Mouse (Mus musculus): Measurements from ENCODE around the gene Tomm70a.
"Not testable (repeated sequence)": the region's sequence is repeated elsewhere in the genome, so short reads cannot be mapped to it uniquely, and the experiment has no call there.

The Tomm70a gene

DNA sequence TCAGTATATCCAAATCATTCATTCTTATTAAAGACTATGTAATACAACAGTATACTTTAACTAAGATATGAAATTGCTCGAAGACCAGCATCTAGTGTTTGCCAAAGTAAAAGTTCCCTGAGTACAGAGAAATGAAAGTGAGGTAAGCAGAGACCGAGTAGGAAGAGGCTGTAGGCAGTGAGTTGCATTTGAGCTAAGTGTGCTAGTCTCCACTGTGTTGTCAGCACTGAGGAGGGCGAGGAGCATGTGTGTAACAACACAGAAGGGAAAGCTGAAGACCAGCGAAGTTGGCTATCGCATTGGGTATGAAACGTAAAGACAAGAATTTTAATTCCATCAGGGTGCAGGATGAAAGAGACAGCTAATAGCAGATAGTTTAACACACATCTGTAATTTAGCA lies 12.1 kb downstream of the Tomm70a start:
- DNase-seq (ENCODE audit: extremely low read depth, insufficient read length, low spot score) = no peak

DNA sequence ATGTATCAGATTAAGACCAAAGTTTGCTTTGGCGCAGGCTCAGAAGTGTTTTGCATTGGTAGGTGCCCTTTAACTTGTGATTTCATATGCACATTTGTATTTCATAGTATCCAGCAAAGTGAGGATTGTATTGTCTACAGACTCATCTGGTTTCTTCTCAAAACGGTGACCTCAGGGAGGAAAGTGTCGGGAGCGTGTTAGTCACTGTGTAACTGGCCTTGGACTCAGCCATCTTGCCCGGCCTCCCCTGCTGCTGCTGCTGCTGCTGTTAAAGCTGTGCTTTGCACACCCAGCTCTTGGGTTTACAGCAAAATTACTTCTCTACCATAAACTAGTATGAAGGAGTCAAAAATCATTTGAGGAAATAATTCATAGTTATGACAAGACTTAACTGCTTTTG lies 23.2 kb downstream of the Tomm70a start:
- no peak for DNase-seq (ENCODE audit: extremely low read depth, insufficient read length, low spot score)

DNA sequence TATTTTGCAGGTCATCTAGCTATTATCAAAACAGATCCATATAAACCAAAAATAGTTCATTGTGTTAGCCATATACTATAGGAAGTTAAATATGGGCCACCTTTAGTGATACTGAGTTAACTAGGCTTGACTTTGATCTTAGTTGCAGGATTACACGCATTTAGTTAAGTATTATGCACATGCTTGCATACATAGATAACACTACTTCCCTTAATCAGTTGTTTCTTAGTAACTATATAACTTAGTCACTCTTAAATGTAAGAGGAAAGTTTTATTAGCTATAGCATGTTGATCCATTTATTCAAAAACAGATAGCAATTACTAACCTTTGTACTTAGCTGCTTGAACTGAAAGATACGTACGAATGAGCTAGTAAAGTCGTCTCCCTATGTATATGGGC lies 29.9 kb downstream of the Tomm70a start:
- no peak for DNase-seq (ENCODE audit: extremely low read depth, insufficient read length, low spot score)

DNA sequence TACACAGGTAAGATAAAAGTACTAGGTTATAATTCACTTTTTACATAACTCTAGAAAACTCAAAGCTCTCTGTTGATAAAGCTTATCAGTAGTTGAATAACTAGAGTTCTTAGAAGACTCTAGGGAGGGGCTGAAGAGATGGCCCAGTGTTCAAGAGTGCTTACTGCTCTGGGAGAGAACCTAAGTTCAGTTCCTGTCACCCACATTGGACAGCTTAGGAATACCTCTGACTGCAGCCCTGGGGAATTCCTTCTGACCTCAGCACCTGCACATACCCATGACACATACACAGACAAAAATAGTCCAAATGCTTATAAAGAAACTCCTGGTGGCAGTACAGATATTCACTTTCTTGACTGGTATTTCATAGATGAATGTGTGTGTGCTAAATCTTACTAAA lies 34.4 kb downstream of the Tomm70a start:
- DNase-seq (ENCODE audit: extremely low read depth, insufficient read length, low spot score) = no peak

DNA sequence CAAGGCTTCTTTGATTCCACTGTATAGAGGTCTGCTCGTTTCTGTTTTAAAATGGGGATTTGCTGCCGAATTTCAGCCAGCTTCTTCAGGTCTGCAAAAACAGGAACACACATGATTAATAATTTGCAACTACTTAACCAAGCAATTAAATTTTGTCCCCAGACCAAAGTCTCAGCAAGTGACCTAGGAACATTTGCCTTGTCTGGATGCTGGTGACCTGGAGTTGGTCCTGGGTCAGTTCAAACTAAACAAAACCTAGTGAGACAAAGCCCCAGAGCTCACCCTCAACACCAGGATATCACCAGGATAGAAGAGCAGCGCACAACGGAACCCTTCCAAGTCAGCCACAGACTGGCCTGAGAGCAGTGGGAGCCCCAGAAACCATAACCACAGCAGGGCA lies 35.6 kb downstream of the Tomm70a start:
- no peak for DNase-seq (ENCODE audit: extremely low read depth, insufficient read length, low spot score)

DNA sequence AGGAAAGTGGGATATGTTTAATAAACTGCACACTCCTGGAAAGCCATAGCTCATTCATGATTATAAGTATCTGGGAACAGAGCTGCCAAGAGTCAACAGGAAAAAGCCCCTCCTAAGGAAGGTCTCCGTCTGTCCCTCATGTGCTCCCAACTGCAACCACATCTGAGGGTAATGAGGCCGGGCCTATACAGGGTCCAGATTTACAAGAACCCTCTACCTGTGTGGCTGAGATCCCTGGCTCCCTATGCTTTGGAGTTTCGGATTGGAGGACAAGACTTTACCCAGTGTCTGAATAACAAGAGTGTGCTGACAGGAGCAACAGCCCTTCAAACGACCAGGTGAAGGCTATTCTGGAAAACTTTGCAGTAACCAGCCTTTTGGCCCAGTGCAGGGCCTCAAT lies 36.2 kb downstream of the Tomm70a start:
- DNase-seq (ENCODE audit: extremely low read depth, insufficient read length, low spot score) = no peak

DNA sequence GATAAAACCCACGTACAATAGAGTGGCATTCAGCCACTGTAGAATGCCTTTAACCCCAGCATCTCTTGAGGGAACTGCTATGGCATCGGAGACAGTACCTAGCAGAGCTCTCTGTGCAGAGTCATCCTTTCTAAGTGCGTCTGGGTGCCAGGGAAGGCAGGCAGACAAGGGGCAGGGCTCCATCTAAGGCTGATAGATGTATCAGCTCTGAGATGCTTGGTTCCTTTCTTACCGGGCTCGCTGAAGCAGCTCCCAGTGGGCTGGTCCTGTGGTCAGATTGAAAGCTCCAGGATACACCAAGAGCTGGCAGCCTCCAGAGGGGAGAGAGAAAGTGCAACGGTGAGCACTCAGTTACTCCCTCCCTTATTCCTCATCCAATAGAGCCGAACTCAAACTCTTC lies 38.3 kb downstream of the Tomm70a start:
- no peak for DNase-seq (ENCODE audit: extremely low read depth, insufficient read length, low spot score)

DNA sequence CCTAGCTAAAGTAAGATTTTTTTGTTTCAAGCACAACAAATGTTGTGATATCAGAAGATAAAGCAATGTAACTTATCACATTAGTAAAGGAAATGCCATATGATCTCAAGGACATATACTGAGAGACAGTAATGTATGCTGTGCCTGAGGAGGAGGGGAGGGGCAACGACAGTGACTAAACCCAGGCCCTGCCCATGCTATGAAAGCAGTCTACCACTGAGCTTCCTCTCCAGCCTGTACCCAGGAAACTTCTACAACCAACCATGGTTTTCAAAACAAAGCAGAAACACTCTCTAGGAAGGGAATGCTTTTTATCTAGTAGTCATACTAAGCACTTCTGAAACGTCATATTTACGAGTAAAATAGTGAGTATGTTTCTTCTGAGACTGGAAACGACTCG lies 41.3 kb downstream of the Tomm70a start:
- DNase-seq (ENCODE audit: extremely low read depth, insufficient read length, low spot score) = no peak

DNA sequence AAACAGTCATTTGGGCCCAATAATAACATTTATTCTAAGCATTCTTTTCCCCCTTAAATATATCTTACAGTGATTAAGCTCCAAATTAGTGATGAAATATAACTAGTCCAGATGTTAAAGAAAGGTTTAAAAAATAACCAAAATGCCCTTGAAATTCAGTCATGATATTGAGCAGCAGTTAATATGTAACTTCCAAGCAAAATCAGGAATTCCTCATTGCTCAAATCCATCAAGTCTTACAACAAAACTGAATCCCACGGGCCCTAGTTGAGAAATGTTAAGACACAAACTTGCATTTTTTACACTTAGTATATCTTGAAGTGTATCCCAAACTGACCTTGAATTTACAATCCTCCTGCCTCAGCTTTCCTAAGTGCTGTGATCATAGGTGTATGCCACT lies 42.2 kb downstream of the Tomm70a start:
- DNase-seq (ENCODE audit: extremely low read depth, insufficient read length, low spot score) = no peak

DNA sequence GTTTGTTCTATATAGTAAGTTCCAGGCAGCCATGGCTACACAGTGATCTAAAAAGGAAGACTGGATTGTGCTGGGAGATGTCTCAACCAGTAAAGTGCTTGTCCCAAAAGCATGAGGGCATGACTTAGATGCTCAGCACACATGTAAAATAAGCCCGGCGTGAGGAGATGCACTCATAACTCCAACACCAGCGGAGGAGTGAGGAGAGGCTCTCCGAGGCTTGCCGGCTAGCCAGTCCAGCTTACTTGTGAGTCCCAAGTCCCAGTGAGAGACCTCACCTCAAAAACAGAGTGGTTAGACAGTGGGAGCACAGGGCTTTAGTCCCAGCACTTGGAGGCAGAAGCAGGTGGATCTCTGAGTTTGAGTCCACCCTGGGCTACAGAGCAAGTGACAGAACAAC lies 43.7 kb downstream of the Tomm70a start:
- no peak for DNase-seq (ENCODE audit: extremely low read depth, insufficient read length, low spot score)

DNA sequence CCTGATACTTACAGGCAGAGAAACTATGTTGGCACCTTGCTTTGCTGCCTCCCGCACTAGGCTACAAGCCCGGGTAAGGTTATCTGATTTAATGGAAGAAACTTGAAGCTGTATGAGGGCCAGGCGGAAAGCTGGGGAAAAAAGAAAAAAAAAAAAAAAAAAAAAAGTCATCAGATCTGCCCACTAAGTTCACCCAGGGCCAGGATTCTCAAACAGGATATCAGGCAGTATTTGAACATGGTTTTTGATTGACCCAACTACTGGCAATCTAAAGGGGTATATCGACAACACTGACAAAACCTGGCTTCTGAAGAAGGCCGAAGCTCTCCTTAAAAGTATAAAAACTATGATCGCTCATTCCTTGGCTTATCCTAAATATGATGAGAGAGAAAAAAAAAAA lies 44.6 kb downstream of the Tomm70a start:
- no peak for DNase-seq (ENCODE audit: extremely low read depth, insufficient read length, low spot score)

DNA sequence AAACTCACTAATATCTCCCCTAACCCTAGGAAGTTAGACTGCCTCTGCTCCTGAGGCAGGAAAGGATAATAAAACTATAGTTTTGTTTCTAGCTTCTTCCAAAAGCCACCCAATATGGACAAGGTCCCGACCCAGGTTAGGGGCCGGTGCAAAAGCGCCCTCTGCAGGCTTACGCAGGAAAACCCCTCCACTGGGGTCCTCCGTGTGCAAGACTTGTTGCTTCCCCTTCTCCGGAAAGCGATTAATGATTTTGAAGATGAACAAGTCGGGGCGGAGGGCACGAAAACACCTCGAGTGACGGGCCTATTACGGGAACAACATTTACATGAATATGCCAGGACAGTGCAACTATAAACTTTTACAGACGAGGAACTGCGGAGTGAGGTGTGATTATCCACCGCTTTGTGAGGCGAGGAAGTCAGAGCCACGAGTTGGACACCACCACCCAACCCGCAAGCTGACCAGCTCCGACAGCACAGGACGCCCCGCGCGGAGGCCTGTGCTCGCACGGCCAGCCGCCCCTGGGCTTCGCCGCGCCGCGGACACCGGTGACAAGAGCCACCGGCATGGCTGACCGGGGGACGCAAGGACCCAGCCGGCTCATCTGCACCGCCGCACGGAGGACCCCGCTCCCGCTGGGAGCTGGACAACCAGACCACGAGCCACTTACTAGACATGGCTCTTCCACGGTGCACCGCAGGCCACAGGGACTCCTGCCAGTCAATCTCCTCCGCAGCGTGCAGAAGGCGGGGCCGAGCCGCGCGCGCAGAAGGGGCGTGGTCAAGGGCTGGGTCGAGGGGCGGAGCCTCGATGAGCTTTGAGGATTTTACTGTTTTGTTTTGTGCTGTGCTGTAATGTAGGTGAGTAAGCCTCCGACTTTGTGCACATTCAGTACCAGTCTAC lies 45.4 kb downstream of the Tomm70a start, which contains the start of gene Nit2:
Nit2 (minus strand) TSS at position 731 of the 903 bp plus-strand sequence.
- DNase-seq (ENCODE audit: extremely low read depth, insufficient read length, low spot score) = peak; percentile 96

DNA sequence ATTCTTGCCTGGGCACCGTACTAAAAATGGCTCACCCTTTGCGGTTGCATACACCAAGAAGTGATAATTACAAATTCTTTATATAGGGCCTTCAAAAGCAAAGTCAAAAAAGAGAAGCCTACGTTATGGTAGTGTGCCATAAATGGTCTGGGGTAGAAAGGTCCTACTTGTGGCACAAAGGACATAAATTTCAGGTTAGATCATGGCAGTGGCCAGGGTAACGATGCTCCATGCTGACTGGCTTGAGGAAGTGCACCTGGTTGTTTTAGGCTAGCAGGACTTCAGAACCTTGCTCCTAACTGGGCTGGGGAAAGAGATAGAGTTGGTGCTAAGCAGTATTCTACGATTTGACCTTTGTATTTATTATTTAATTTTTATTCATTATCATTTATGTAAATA lies 46.0 kb downstream of the Tomm70a start:
- DNase-seq (ENCODE audit: extremely low read depth, insufficient read length, low spot score) = no peak

DNA sequence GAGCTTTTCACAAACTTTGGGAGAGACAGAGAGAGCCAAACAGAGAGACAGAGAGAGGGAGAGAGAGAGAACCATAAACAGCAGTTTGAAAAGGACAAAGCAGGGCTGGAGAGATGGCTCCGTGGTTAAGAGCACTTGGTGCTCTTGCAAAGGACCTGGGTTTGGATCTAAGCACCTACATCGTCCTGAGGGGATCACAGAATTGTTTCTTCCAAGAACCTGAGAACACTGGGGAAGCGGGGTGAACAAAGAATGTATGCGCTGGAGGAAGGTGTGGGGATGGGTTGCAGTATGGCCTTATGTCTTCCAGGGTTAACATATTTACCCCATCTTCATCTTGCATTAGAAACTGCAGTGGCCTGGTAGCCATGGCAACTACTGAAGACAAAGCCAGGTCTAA lies 46.7 kb downstream of the Tomm70a start:
- DNase-seq (ENCODE audit: extremely low read depth, insufficient read length, low spot score) = no peak

DNA sequence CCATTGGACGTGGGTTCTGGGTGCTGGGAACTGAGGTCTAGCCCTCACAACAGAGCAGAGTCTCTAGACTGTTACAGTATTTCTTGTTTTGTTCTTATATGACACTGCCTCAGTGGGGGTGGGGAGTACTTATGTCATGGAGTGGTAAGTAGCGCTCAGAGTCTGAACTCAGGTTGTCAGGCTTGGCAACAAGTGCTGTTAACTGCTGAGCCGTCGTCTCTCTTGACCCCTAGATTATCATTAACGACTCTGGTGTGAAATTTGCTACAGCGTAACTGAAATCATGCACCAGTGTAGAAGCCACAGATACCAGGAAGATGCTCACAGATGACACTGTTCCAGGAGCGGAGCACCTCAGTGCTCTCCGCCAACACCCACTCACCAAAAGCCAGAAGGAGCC lies 49.7 kb downstream of the Tomm70a start:
- DNase-seq (ENCODE audit: extremely low read depth, insufficient read length, low spot score) = no peak

DNA sequence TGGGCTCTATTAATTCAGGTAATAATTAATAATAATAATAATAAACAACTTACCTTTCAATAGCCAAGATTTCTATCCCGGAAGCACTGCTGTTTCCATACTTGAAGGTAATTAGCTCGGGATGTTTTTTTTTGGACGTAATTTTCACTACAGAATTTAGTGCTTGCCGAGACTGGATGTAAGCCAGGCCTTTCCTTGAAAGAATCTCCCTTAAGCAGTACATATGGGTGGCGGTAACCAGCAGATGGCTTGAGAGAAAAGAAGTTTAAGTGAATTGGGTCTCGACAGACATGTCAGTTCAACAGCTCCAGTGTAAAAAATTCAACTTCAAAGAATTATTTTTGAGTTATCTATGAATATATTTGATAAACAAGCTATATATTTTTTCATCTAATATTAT lies 50.1 kb downstream of the Tomm70a start:
- DNase-seq (ENCODE audit: extremely low read depth, insufficient read length, low spot score) = no peak

DNA sequence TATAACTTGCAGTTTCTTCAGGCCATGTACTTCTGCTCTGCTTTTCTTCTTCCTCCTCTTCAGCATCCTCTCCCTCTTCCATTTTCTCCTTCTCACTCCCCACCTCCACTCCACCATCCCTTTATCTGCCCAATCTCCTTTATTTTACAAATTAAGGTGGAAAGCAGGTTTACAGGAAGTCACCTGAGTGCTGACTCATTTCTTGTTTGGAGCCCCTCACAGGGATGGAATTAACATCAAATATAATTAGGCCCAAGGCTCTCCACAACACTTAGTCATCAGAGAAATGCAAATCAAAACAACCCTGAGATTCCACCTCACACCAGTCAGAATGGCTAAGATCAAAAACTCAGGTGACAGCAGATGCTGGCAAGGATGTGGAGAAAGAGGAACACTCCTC lies 53.0 kb downstream of the Tomm70a start:
- not testable (repeated sequence) for DNase-seq (ENCODE audit: extremely low read depth, insufficient read length, low spot score)

DNA sequence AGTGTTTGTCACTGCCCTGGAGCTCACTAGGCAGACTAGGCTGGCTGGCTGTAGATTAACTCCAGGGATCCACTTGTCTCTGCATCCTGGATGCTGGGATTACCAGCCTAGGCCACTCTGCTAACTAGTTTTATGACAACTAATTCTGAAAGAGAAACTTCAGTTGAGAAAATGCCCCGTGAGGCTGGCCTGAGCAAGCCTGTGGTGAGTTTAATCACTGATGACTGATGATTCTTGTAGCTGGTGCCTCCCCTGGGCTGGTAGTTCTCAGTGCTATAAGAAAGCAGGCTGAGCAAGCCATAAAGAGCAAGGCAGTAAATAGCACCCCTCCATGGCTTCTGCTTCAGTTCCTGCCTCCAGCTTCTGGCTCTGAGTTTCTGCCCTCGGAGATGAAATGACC lies 54.2 kb downstream of the Tomm70a start:
- DNase-seq (ENCODE audit: extremely low read depth, insufficient read length, low spot score) = no peak

DNA sequence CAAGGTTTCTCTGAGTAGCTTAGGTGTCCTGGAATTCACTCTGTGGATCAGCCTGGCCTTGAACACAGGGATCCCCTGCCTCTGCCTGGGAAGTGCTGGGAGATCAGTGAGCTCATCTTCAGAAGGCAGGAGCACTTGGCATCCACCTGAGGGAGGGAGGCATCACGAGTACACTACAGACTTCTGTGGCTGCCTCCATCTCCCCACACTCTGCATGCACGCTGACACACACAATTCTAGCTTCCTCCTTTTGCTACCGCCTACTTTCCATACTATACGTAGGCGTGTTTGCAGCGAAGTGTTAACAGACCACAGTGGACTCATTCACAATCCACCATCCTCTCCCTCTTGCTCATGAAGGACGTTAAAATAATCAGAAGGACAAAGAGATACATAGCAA lies 54.8 kb downstream of the Tomm70a start:
- DNase-seq (ENCODE audit: extremely low read depth, insufficient read length, low spot score) = no peak

DNA sequence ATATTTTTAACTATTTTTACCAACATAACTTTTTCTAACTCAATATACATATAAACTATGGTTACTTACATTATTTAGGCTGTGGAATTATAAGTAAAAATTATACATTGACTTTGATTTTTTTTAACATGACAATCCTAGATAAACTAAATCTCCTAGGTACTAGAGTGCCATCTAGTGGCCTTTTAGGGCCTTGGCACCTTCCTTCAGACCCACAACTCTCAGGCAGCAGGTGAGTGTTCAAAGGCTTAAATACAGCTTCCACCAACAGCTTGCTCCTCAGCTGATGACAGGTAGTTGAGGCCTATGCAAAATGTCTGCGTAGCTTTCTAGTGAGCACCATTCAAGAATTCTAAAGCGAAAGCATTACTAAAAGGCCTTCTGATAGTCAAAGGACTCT lies 55.8 kb downstream of the Tomm70a start:
- DNase-seq (ENCODE audit: extremely low read depth, insufficient read length, low spot score) = no peak

DNA sequence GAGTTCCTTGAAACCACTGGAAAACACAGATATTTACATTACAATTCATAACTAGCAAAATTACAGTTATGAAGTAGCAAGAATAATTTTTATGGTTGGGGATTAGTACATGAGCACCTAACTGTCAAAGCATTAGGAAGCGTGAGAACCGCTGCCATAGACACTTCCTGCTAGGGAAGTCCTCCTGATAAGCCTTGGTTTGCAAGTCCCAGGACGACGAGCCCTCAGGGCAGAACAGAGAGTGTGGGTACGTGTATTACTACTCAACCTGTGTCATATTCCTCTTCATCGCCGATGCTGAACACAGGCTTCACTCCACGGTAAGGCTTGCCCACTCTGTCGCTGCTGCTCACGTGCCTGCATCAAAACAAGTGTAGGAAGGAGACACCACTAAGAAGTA lies 56.2 kb downstream of the Tomm70a start:
- no peak for DNase-seq (ENCODE audit: extremely low read depth, insufficient read length, low spot score)

DNA sequence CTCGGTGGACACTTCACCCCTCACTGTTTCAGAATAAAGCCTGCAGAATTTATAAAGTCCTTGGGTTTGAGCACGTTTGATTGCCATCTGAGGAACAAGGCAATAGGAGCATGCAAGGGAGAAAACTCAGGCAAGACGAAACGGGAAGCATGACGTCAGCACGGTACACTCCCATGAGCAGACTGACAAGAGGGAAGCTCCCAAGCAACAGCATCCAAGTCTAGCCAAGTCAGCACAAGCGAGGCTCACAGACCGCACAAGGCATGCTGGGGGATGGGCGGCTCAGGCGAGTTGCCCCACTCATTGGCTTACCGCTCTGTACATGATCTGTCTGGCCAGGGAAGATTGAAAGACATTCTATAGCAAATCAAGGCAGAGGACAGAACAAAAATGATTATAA lies 59.7 kb downstream of the Tomm70a start:
- DNase-seq (ENCODE audit: extremely low read depth, insufficient read length, low spot score) = no peak

DNA sequence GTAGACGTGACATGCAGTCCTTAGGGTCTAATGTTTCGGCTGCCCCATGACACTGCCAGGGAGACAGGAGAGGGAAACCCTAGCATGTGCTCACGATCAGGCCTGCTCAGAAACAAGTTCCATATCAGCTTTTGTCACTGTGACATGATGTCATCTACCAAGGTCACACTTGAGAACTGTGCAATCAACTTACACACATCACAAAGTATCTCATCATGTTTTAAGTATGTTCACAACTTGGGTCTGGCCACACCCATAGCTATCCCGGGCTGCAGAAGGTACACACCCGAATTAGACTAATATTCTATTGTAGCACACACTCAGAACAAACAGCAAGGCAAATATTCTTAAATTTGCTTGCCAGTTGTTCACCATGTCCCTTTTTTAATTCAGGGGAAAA lies 60.5 kb downstream of the Tomm70a start:
- no peak for DNase-seq (ENCODE audit: extremely low read depth, insufficient read length, low spot score)

Measured in 3134 (cell line).